Mouse (Mus musculus) erythroblast, embryonic 14.5 days (primary cell): ENCODE results near the gene Sass6.

ENCODE experiments used
- GATA1 ChIP-seq: IDR thresholded peaks from 2 replicates; pipeline ENCODE4 v1.6.1; 2012; ENCODE audit warnings: low read length, inconsistent platforms, mixed read lengths
- TAL1 ChIP-seq: IDR thresholded peaks from 3 replicates; pipeline ENCODE4 v1.6.1; 2012; ENCODE audit warnings: low read length, inconsistent platforms, mixed read lengths

DNA sequence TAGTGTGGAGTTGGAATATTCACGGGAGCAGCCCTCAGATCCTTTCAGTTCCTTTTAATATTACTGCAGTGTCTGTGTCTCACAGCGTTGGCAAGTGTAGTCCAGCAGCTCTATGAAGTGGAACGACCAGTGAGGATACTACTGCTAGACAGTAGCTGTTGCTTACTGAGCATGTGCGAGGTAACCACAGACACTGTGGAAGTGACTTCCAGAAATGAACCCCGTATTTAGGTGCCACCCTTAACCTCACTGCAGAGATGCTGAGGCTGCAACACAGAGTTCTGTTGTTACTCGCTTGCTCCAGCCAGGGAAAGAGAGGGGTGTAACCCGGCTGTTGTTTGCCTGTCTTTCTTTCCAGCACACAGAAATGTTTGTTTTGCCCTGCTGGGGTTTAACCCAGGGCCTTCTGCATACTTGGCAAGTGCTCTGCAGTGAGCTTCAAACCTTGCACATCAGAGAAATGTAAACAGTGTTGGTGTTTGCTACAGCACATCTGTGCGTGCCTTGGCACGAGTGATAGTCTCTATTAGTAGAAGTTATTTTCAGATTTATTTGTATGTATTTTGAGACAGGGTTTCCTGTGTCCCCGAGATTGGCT, 19.6 kb downstream of the Sass6 start, which contains the start of gene Trmt13:
- TF ChIP-seq GATA1, result no peak
- TF ChIP-seq TAL1, result no peak
